Mouse (Mus musculus) heart, postnatal 25 days (tissue): ENCODE results near the gene Atxn2. TPM values are rescaled to one million over a fixed set of nuclear protein-coding genes. Genes with fewer than 3 reads are reported as not detected.
"Not testable (repeated sequence)": the region's sequence is repeated elsewhere in the genome, so short reads cannot be mapped to it uniquely, and the experiment has no call there.

Experiments
- DNase-seq: peaks from one replicate; pipeline ENCODE4 v3.0.0; 2022; ENCODE audit warnings: low spot score
- intact Hi-C: fragments of 180-260 bp; cut with DNase I; formaldehyde crosslinking; loops from one replicate; pipeline ENCODE4 v1.15.1; 2025
- total RNA-seq, 2 experiments: library from RNA; stranded (reverse); gene quantifications; 2 replicates each; pipeline ENCODE4 v1.2.3; 2021

The Atxn2 gene
- total RNA-seq = 100 to 1,000 TPM; 148 to 159 TPM

GRCm38 (mm10) chr5:121711174-121711927 lies at the start of gene Atxn2:
TSS of gene Atxn2 (plus strand) at chr5:121711337.
- peak; percentile 81 for DNase-seq
- intact Hi-C loops = loop anchor here (5.0 kb wide), 3 partner anchors 49 to 131 kb away; partner anchors contain the start of genes Acad10 and Brap

- intact Hi-C loops = loop anchor here (5.0 kb wide), 1 partner anchor 51 kb away; the partner anchor contains the start of gene Atxn2
- DNase-seq = no peak
Observed at GRCm38 (mm10) chr5:121661494-121661893, 49.6 kb upstream of the Atxn2 start.

GRCm38 (mm10) chr5:121663456-121663855 lies 47.7 kb upstream of the Atxn2 start:
- no peak for DNase-seq
- intact Hi-C loops = loop anchor here (5.0 kb wide), 1 partner anchor 49 kb away; the partner anchor contains the start of gene Atxn2

- DNase-seq = no peak
- intact Hi-C loops = loop anchor here (5.0 kb wide), 1 partner anchor 48 kb away; the partner anchor contains the start of gene Atxn2
Observed at GRCm38 (mm10) chr5:121664078-121664477, 47.1 kb upstream of the Atxn2 start.

GRCm38 (mm10) chr5:121664971-121665370 lies 46.2 kb upstream of the Atxn2 start:
- intact Hi-C loops = loop anchor here (5.0 kb wide), 1 partner anchor 47 kb away; the partner anchor contains the start of gene Atxn2
- no peak for DNase-seq

- intact Hi-C loops = no loop called here
- no peak for DNase-seq
Observed at GRCm38 (mm10) chr5:121667067-121667466, 44.1 kb upstream of the Atxn2 start.

- intact Hi-C loops = no loop called here
- no peak for DNase-seq
Observed at GRCm38 (mm10) chr5:121668411-121668810, 42.7 kb upstream of the Atxn2 start.

- intact Hi-C loops = no loop called here
Observed at GRCm38 (mm10) chr5:121670412-121670811, 40.7 kb upstream of the Atxn2 start.

GRCm38 (mm10) chr5:121682250-121682649 lies 28.9 kb upstream of the Atxn2 start:
- no peak for DNase-seq
- intact Hi-C loops = no loop called here

More at GRCm38 (mm10) chr5:121670412-121670811, 40.7 kb upstream of the Atxn2 start:
- no peak for DNase-seq

- no peak for DNase-seq
- intact Hi-C loops = no loop called here
Observed at GRCm38 (mm10) chr5:121685495-121685894, 25.6 kb upstream of the Atxn2 start.

- no peak for DNase-seq
- intact Hi-C loops = no loop called here
Observed at GRCm38 (mm10) chr5:121686113-121686898, 24.8 kb upstream of the Atxn2 start.

- intact Hi-C loops = no loop called here
- DNase-seq = peak; percentile 27
Observed at GRCm38 (mm10) chr5:121690482-121691211, 20.5 kb upstream of the Atxn2 start.

- intact Hi-C loops = not testable (repeated sequence)
Observed at GRCm38 (mm10) chr5:121691436-121691835, 19.7 kb upstream of the Atxn2 start.

GRCm38 (mm10) chr5:121692897-121693296 lies 18.2 kb upstream of the Atxn2 start:
- intact Hi-C loops = no loop called here
- DNase-seq = no peak

More at GRCm38 (mm10) chr5:121691436-121691835, 19.7 kb upstream of the Atxn2 start:
- DNase-seq = not testable (repeated sequence)

GRCm38 (mm10) chr5:121696761-121697160 lies 14.4 kb upstream of the Atxn2 start:
- intact Hi-C loops = no loop called here
- DNase-seq = no peak

- DNase-seq = no peak
- intact Hi-C loops = no loop called here
Observed at GRCm38 (mm10) chr5:121699891-121700290, 11.2 kb upstream of the Atxn2 start.

GRCm38 (mm10) chr5:121700496-121700895 lies 10.6 kb upstream of the Atxn2 start:
- intact Hi-C loops = no loop called here
- no peak for DNase-seq

GRCm38 (mm10) chr5:121701111-121701769 lies 9.9 kb upstream of the Atxn2 start:
- no peak for DNase-seq
- intact Hi-C loops = no loop called here

GRCm38 (mm10) chr5:121703341-121703740 lies 7.8 kb upstream of the Atxn2 start:
- intact Hi-C loops = no loop called here
- DNase-seq = no peak
